Mouse (Mus musculus) lung, embryonic 15.5 days (tissue): ENCODE results near the gene Dpf3. TPM values are rescaled to one million over a fixed set of nuclear protein-coding genes. Genes with fewer than 3 reads are reported as not detected.
A peak's percentile ranks its signal among the peaks of the same experiment; 100 is the strongest.

Experiments used
- ATAC-seq: fragments of 200-750 bp; cut with Nextera tagmentation; 2 replicates; pipeline ENCODE4 v1.8.0; 2017; ENCODE audit warnings: moderate number of reproducible peaks, borderline replicate concordance; ENCODE audit not compliant: low FRiP score, low TSS enrichment; ENCODE audit errors: extremely low read depth
- H3K27ac ChIP-seq: fragments of 300-500 bp; sonication (generic); 2 replicates; pipeline ENCODE4 v1.5.1; 2015; ENCODE audit warnings: moderate library complexity, mild to moderate bottlenecking, inconsistent platforms
- H3K27me3 ChIP-seq: fragments of 300-500 bp; sonication (generic); 2 replicates; pipeline ENCODE4 v1.6.1; 2015; ENCODE audit warnings: inconsistent platforms
- H3K36me3 ChIP-seq: fragments of 300-500 bp; sonication (generic); 2 replicates; pipeline ENCODE4 v1.6.1; 2015; ENCODE audit warnings: inconsistent platforms
- H3K4me1 ChIP-seq: fragments of 300-500 bp; sonication (generic); 2 replicates; pipeline ENCODE4 v1.6.1; 2015; ENCODE audit warnings: inconsistent platforms
- H3K4me2 ChIP-seq: fragments of 300-500 bp; sonication (generic); 2 replicates; pipeline ENCODE4 v1.6.1; 2015; ENCODE audit warnings: inconsistent platforms, mild to moderate bottlenecking, moderate library complexity
- H3K4me3 ChIP-seq: fragments of 300-500 bp; sonication (generic); 2 replicates; pipeline ENCODE4 v1.5.1; 2015; ENCODE audit warnings: mild to moderate bottlenecking, inconsistent platforms
- H3K9ac ChIP-seq: fragments of 300-500 bp; sonication (generic); 2 replicates; pipeline ENCODE4 v1.6.1; 2015; ENCODE audit warnings: inconsistent platforms
- H3K9me3 ChIP-seq: fragments of 300-500 bp; sonication (generic); 2 replicates; pipeline ENCODE4 v1.6.1; 2016; ENCODE audit warnings: inconsistent platforms
- WGBS: fragments of 180-500 bp; shearing (Covaris S2); methylation state at CpG from one replicate; pipeline ENCODE4 v1.1.7; 2015; 5-methylcytosine and 5-hydroxymethylcytosine counted together
- polyA plus RNA-seq: library from polyadenylated mRNA; unstranded; fragments of >200 nt; fragmentation: Nextera tagmentation; extraction: Ambion mirVana; gene quantifications from 2 replicates; pipeline ENCODE4 v1.2.1, GENCODE M21; 2015

Gene Dpf3
- polyA plus RNA-seq, 1 experiment from 2014 or later: 3.7 TPM

- 68% methylated on average over 18 of the region's 18 CpGs for WGBS
- Histone ChIP-seq H3K36me3 (no peaks in the 10 kb centered on the region), H3K27me3 (no peaks in the 10 kb centered on the region), H3K27ac (no peak overlapping the region), H3K9me3 (no peaks in the 10 kb centered on the region), H3K9ac (no peak overlapping the region), H3K4me3 (no peak overlapping the region), H3K4me2 (no peak overlapping the region), H3K4me1 (no peaks in the 10 kb centered on the region)
- ATAC-seq: no peak
Measured at GRCm38 (mm10) chr12:83301616-83302319, 185.7 kb downstream of the Dpf3 start.

- Histone ChIP-seq H3K4me3 (no peak overlapping the region), H3K27me3 (no peaks in the 10 kb centered on the region), H3K9me3 (no peaks in the 10 kb centered on the region), H3K36me3 (no peaks in the 10 kb centered on the region), H3K4me2 (no peak overlapping the region), H3K27ac (no peak overlapping the region), H3K4me1 (no peaks in the 10 kb centered on the region), H3K9ac (no peak overlapping the region)
- WGBS: 80% methylated on average over 5 of the region's 5 CpGs
- ATAC-seq: no peak
Measured at GRCm38 (mm10) chr12:83298358-83298757, 189.2 kb downstream of the Dpf3 start.

- H3K36me3 ChIP-seq: no peaks in the 10 kb centered on the region
- H3K4me2 ChIP-seq: no peak overlapping the region
- no peaks in the 10 kb centered on the region for H3K27me3 ChIP-seq
- no peak overlapping the region for H3K4me3 ChIP-seq
- WGBS: 67% methylated on average over 8 of the region's 8 CpGs
- no peak overlapping the region for H3K9ac ChIP-seq
- H3K9me3 ChIP-seq: no peaks in the 10 kb centered on the region
- H3K27ac ChIP-seq: no peak overlapping the region
- no peaks in the 10 kb centered on the region for H3K4me1 ChIP-seq
- ATAC-seq: no peak
Measured at GRCm38 (mm10) chr12:83295031-83295430, 192.5 kb downstream of the Dpf3 start.

GRCm38 (mm10) chr12:83291915-83292314, 195.6 kb downstream of the Dpf3 start:
- no peak overlapping the region for H3K4me3 ChIP-seq
- H3K27me3 ChIP-seq: no peaks in the 10 kb centered on the region
- no peaks in the 10 kb centered on the region for H3K9me3 ChIP-seq
- H3K4me2 ChIP-seq: no peak overlapping the region
- H3K36me3 ChIP-seq: no peaks in the 10 kb centered on the region
- H3K9ac ChIP-seq: no peak overlapping the region
- WGBS: 54% methylated on average over 5 of the region's 5 CpGs
- H3K4me1 ChIP-seq: peaks cover under 1% of the 10 kb centered on the region; the same call in 1 of the 2 replicates
- no peak overlapping the region for H3K27ac ChIP-seq
- no peak for ATAC-seq

GRCm38 (mm10) chr12:83286496-83287492, 200.7 kb downstream of the Dpf3 start:
- Histone ChIP-seq H3K27ac (no peak overlapping the region), H3K9me3 (no peaks in the 10 kb centered on the region), H3K36me3 (no peaks in the 10 kb centered on the region), H3K4me2 (no peak overlapping the region), H3K4me3 (no peak overlapping the region), H3K9ac (no peak overlapping the region), H3K4me1 (peaks cover 4% of the 10 kb centered on the region; the same call in 1 of the 2 replicates), H3K27me3 (no peaks in the 10 kb centered on the region)
- no peak; the same call in 1 of the 2 replicates for ATAC-seq
- WGBS: 61% methylated on average over 17 of the region's 17 CpGs

- Histone ChIP-seq H3K27ac (no peak overlapping the region), H3K4me2 (no peak overlapping the region), H3K4me1 (peaks cover 4% of the 10 kb centered on the region; the same call in 1 of the 2 replicates), H3K36me3 (no peaks in the 10 kb centered on the region), H3K9me3 (no peaks in the 10 kb centered on the region), H3K9ac (no peak overlapping the region), H3K4me3 (no peak overlapping the region), H3K27me3 (no peaks in the 10 kb centered on the region)
- ATAC-seq: no peak
- WGBS: 73% methylated on average over 6 of the region's 6 CpGs
Measured at GRCm38 (mm10) chr12:83283591-83284320, 203.8 kb downstream of the Dpf3 start.

GRCm38 (mm10) chr12:83277537-83278441, 209.7 kb downstream of the Dpf3 start:
- no peaks in the 10 kb centered on the region for H3K36me3 ChIP-seq
- 0 out of 2 replicates have a peak, but pooled peaks cover 6% of the 10 kb centered on the region for H3K4me1 ChIP-seq
- H3K27ac ChIP-seq: no peak overlapping the region; the same call in 1 of the 2 replicates
- H3K4me2 ChIP-seq: no peak overlapping the region
- no peak overlapping the region for H3K4me3 ChIP-seq
- H3K9ac ChIP-seq: no peak overlapping the region
- H3K27me3 ChIP-seq: no peaks in the 10 kb centered on the region
- no peak for ATAC-seq
- H3K9me3 ChIP-seq: no peaks in the 10 kb centered on the region
- 53% methylated on average over 11 of the region's 11 CpGs for WGBS

GRCm38 (mm10) chr12:83271215-83271614, 216.3 kb downstream of the Dpf3 start:
- Histone ChIP-seq H3K4me2 (no peak overlapping the region), H3K27me3 (no peaks in the 10 kb centered on the region), H3K4me3 (no peak overlapping the region), H3K36me3 (no peaks in the 10 kb centered on the region), H3K4me1 (peaks cover 14% of the 10 kb centered on the region; the same call in 1 of the 2 replicates), H3K27ac (no peak overlapping the region), H3K9me3 (no peaks in the 10 kb centered on the region), H3K9ac (no peak overlapping the region)
- no peak for ATAC-seq
- WGBS: 85% methylated on average over 3 of the region's 3 CpGs

GRCm38 (mm10) chr12:83268504-83268922, 219.0 kb downstream of the Dpf3 start:
- Histone ChIP-seq H3K4me2 (peak overlapping the region; percentile 36), H3K36me3 (no peaks in the 10 kb centered on the region), H3K27me3 (no peaks in the 10 kb centered on the region), H3K9ac (no peak overlapping the region), H3K4me1 (peaks cover 14% of the 10 kb centered on the region; the same call in 1 of the 2 replicates), H3K4me3 (0 out of 2 replicates have a peak overlapping the region, but pooled peaks have one; percentile 4), H3K9me3 (no peaks in the 10 kb centered on the region), H3K27ac (peak overlapping the region; percentile 61)
- WGBS: 39% methylated on average over 11 of the region's 11 CpGs
- peak; percentile 96 for ATAC-seq

GRCm38 (mm10) chr12:83260540-83260939, 227.0 kb downstream of the Dpf3 start:
- H3K4me1 ChIP-seq: no peaks in the 10 kb centered on the region
- no peak overlapping the region for H3K4me3 ChIP-seq
- WGBS: 56% methylated on average over 2 of the region's 2 CpGs
- ATAC-seq: no peak
- H3K36me3 ChIP-seq: no peaks in the 10 kb centered on the region
- H3K9ac ChIP-seq: no peak overlapping the region
- no peak overlapping the region for H3K27ac ChIP-seq
- H3K9me3 ChIP-seq: no peaks in the 10 kb centered on the region
- no peaks in the 10 kb centered on the region for H3K27me3 ChIP-seq
- H3K4me2 ChIP-seq: no peak overlapping the region
